Comparison of ENCODE assay signal across 27 mouse cellular contexts in the genomic region with DNA sequence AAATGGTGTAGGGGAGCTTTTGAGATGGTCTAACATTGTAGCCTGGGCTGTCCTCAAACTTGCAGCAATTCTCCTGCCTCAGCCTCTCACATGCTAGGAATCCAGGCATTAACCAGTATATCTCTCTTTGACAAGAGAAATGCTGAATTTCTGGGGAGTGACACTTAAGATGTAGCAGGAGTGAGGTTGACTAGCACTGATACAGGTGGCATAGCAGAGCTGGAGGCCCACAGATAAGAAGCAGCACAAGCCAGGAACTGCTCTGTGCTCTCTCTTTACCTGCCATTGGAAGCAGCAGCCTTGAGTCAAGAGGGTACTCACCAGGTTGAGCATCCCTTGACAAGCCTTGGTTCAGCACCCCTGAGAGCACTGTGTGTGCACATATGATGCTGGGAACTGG. TPM values are rescaled to one million over a fixed set of nuclear protein-coding genes. Genes with fewer than 3 reads are reported as not detected.
"Had no signal": no experiment of that assay in that cellular context is flagged by ENCODE, and none has a peak within 500 bp of the region (broad histone marks: within the 10 kb centered on the region; RNA-seq: fewer than 3 reads in every experiment).

No protein-coding gene starts in this region.

- ATAC-seq: forebrain, postnatal 0 days; hindbrain, embryonic 16.5 days; inflammation-experienced regulatory T-cells, adult 6 months; intestine, embryonic 15.5 days; intestine, postnatal 0 days had no signal

- H3K9me3 ChIP-seq: heart, embryonic 10.5 days; heart, embryonic 12.5 days; hindbrain, embryonic 10.5 days; hindbrain, embryonic 12.5 days; intestine, embryonic 15.5 days; limb, embryonic 10.5 days; limb, embryonic 12.5 days had no signal

- H3K9ac ChIP-seq: forebrain, postnatal 0 days; heart, embryonic 12.5 days; hindbrain, embryonic 12.5 days; hindbrain, embryonic 14.5 days; intestine, embryonic 15.5 days; limb, embryonic 12.5 days had no signal

- DNase-seq: forebrain, postnatal 0 days; gastrocnemius, adult 2 months; gastrocnemius, postnatal 10 days; gastrocnemius, postnatal 25 days; heart, adult 18-20 months; heart, postnatal 10 days; heart, postnatal 4 days; kidney, adult 18-20 months; kidney, adult 8-10 months; kidney, postnatal 10 days; kidney, postnatal 25 days; kidney, postnatal 4 days had no signal

- H3K4me2 ChIP-seq: heart, embryonic 12.5 days; hindbrain, embryonic 12.5 days; hindbrain, embryonic 14.5 days; intestine, embryonic 15.5 days; limb, embryonic 12.5 days had no signal

- H3K4me3 ChIP-seq: gastrocnemius, adult 2 months; heart, embryonic 10.5 days; heart, embryonic 12.5 days; hindbrain, embryonic 10.5 days; hindbrain, embryonic 12.5 days; intestine, embryonic 15.5 days; layer of hippocampus, adult 2 months; left cerebral cortex, adult 2 months; limb, embryonic 10.5 days; limb, embryonic 12.5 days had no signal

- H3K27ac ChIP-seq: gastrocnemius, adult 2 months; heart, embryonic 10.5 days; hindbrain, embryonic 10.5 days; hindbrain, embryonic 12.5 days; hindbrain, embryonic 14.5 days; intestine, embryonic 15.5 days; layer of hippocampus, adult 2 months; left cerebral cortex, adult 2 months; limb, embryonic 10.5 days; limb, embryonic 12.5 days had no signal

- H3K4me1 ChIP-seq: hindbrain, embryonic 10.5 days; hindbrain, embryonic 12.5 days; intestine, embryonic 15.5 days; limb, embryonic 10.5 days; limb, embryonic 12.5 days had no signal

- H3K27me3 ChIP-seq: heart, embryonic 12.5 days; hindbrain, embryonic 12.5 days; intestine, embryonic 15.5 days; limb, embryonic 12.5 days had no signal

RNA-seq across cellular contexts. Expression of gene Slc6a4, which starts 14.2 kb away (rescaled TPM):
- total RNA-seq: granulocyte monocyte progenitor cell, adult 5-6 weeks; layer of hippocampus, adult 2 months; left cerebral cortex, postnatal 14 days had no signal
- polyA plus RNA-seq: inflammation-experienced regulatory T-cells, adult 6 months had no signal
